Mouse (Mus musculus): Measurements from ENCODE around the gene Rbbp6. TPM values are rescaled to one million over a fixed set of nuclear protein-coding genes. Genes with fewer than 3 reads are reported as not detected.
A peak's percentile ranks its signal among the peaks of the same experiment; 100 is the strongest.

Rbbp6 gene
- polyA plus RNA-seq, 1 experiment from 2014 or later, result 28.7 TPM

DNA sequence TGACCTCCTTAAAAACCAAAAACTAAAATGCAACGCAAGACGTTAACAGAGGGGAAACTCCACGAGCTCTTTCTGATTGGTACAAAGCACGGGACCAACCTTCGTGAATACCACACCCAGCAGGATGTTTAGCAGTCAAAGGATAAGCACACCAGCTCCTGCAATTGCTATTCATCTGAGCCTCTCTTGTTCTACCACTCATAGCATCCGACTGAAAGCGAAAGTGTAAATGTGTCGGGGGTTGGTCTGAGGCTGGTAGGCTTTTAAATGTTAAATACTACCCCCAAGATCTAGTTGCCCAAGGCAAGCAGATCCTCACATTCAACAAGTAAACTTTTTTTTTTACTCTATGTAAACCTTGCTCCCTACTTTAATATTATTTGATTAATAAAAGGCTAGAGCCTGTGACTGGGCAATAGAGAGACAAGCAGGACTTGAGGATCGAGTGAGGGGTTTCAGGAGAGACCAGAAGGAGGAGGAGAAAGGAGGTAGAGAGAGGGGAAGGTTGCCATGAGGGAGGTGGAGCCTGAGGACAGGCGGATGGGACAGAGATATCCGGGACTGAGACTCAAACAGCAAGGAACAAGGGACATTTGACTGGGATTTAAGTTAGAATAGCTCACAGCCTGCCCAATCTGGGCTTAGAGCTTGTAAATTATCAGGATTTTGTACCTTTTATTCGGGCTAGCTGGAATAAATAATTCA, 25.0 kb upstream of the Rbbp6 start:
- WGBS, result 14% methylated on average over 12 of the region's 12 CpGs
- H3K27ac ChIP-seq (ENCODE audit: low read depth, low read length), result no peak overlapping the region
- H3K4me3 ChIP-seq (ENCODE audit: low read depth, low read length), result 0 out of 2 replicates have a peak overlapping the region, but pooled peaks have one; percentile 4
- no peaks in the 10 kb centered on the region for H3K27me3 ChIP-seq (ENCODE audit: control insufficient read depth, insufficient read depth, low read length)
- no peaks in the 10 kb centered on the region for H3K36me3 ChIP-seq (ENCODE audit: control insufficient read depth, insufficient read depth, low read length)
- no peaks in the 10 kb centered on the region for H3K9me3 ChIP-seq (ENCODE audit: control insufficient read depth, low read length)
- ATAC-seq (ENCODE audit: insufficient read depth, low FRiP score, low TSS enrichment) (no peak), DNase-seq (ENCODE audit: low spot score) (peak; percentile 14)
- peak overlapping the region; percentile 19 for H3K4me2 ChIP-seq (ENCODE audit: low read depth)
- no peaks in the 10 kb centered on the region for H3K4me1 ChIP-seq (ENCODE audit: control insufficient read depth, insufficient read depth, low read length)
- H3K9ac ChIP-seq (ENCODE audit: low read length), result no peak overlapping the region

DNA sequence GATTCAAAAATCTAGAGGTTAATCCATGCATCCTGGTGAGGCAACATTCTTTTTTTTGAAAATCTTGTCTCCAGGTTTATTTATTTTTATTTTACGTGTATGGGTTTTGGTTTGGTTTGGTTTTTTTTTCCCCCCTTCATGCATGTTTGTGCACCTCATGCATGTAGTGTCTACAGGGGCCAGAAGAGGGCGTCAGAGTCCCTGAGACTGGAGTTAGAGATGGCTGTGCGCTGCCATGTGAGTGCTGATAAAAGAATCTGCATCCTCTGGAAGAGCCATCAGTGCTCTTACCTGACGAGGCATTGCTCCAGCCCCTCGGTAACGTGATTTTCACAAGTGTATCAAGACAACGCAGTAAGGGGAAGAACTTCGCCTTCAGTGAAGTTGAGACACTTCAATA, 23.4 kb upstream of the Rbbp6 start:
- ATAC-seq (ENCODE audit: insufficient read depth, low FRiP score, low TSS enrichment) (no peak), DNase-seq (ENCODE audit: low spot score) (no peak)
- H3K4me1 ChIP-seq (ENCODE audit: control insufficient read depth, insufficient read depth, low read length), result no peaks in the 10 kb centered on the region
- H3K27ac ChIP-seq (ENCODE audit: low read depth, low read length), result no peak overlapping the region
- WGBS, result 95% methylated on average over 8 of the region's 8 CpGs
- H3K4me2 ChIP-seq (ENCODE audit: low read depth), result no peak overlapping the region
- no peak overlapping the region for H3K4me3 ChIP-seq (ENCODE audit: low read depth, low read length)
- H3K36me3 ChIP-seq (ENCODE audit: control insufficient read depth, insufficient read depth, low read length), result no peaks in the 10 kb centered on the region
- H3K9ac ChIP-seq (ENCODE audit: low read length), result no peak overlapping the region
- no peaks in the 10 kb centered on the region for H3K27me3 ChIP-seq (ENCODE audit: control insufficient read depth, insufficient read depth, low read length)
- no peaks in the 10 kb centered on the region for H3K9me3 ChIP-seq (ENCODE audit: control insufficient read depth, low read length)

DNA sequence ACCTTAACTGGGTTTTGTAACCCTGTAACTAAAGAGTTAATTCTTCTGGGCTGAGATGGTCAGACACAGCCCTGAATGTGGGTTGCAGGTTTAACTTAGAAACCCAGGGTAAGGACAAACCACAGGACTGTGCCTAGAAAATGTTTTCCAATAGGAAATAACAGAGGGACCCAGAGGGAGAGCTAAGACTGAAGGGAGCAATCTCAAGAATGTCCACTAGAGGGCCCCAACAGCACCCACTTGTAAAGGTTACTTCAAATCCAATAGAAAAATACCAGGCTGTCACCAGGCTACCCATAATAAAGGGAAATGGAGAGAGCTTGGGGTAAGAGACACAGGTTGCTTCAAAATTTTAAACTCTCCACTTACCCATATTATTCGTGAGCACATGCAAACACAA, 20.3 kb upstream of the Rbbp6 start:
- H3K9ac ChIP-seq (ENCODE audit: low read length), result no peak overlapping the region
- 0% methylated on average over 1 of the region's 1 CpGs for WGBS

DNA sequence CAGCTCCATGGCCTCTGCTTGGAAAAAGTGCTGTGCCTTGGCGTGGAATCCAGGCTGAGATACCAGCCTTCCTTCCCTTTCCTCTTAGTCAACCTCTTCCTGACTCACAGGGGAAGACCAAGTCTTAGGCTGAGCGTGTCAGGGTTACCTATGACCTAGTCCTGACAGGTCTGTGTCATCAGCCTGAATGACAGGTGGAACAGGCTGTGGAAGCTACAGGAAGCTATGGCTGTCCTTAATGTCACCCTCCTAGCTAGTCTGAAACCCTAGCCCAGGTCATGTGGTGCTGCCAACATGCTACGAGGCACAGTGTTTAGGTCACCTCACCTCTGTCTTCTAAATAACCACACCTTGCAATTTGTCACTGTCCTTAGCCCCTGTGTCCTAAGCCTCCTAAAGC, 16.2 kb upstream of the Rbbp6 start:
- Histone ChIP-seq H3K4me1 (ENCODE audit: control insufficient read depth, insufficient read depth, low read length) (no peaks in the 10 kb centered on the region; the same call in 1 of the 2 replicates), H3K36me3 (ENCODE audit: control insufficient read depth, insufficient read depth, low read length) (no peaks in the 10 kb centered on the region), H3K9me3 (ENCODE audit: control insufficient read depth, low read length) (no peaks in the 10 kb centered on the region), H3K9ac (ENCODE audit: low read length) (no peak overlapping the region), H3K4me3 (ENCODE audit: low read depth, low read length) (no peak overlapping the region), H3K27ac (ENCODE audit: low read depth, low read length) (no peak overlapping the region), H3K4me2 (ENCODE audit: low read depth) (no peak overlapping the region), H3K27me3 (ENCODE audit: control insufficient read depth, insufficient read depth, low read length) (no peaks in the 10 kb centered on the region)
- WGBS, result 95% methylated on average over 3 of the region's 3 CpGs
- ATAC-seq (ENCODE audit: insufficient read depth, low FRiP score, low TSS enrichment), result no peak
- DNase-seq (ENCODE audit: low spot score), result no peak

More for the DNA sequence above, 20.3 kb upstream of the Rbbp6 start:
- no peaks in the 10 kb centered on the region for H3K27me3 ChIP-seq (ENCODE audit: control insufficient read depth, insufficient read depth, low read length)
- DNase-seq (ENCODE audit: low spot score) (peak; percentile 58), ATAC-seq (ENCODE audit: insufficient read depth, low FRiP score, low TSS enrichment) (no peak)
- H3K4me2 ChIP-seq (ENCODE audit: low read depth), result no peak overlapping the region
- no peaks in the 10 kb centered on the region for H3K9me3 ChIP-seq (ENCODE audit: control insufficient read depth, low read length)
- no peaks in the 10 kb centered on the region for H3K4me1 ChIP-seq (ENCODE audit: control insufficient read depth, insufficient read depth, low read length)
- H3K36me3 ChIP-seq (ENCODE audit: control insufficient read depth, insufficient read depth, low read length), result no peaks in the 10 kb centered on the region
- H3K27ac ChIP-seq (ENCODE audit: low read depth, low read length), result no peak overlapping the region
- H3K4me3 ChIP-seq (ENCODE audit: low read depth, low read length), result no peak overlapping the region

DNA sequence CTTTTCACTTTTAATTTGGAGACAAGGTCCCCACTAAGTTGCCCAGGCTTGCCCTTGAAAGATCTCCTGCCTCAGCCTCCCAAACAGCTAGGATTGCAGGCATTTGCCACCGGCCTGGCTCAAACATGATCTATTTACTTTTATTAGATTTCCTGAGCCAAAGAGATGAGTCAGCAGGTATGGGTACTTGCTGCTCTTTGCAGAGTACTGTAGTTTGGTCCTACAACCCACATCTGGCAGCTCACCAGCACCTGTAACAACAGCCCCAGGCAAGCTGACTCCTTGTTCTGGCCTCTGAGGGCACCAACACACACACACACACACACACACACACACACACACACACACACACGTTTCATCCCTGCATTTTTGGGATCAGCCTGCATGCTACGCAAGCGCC, 14.0 kb upstream of the Rbbp6 start:
- no peak overlapping the region for H3K9ac ChIP-seq (ENCODE audit: low read length)
- H3K27me3 ChIP-seq (ENCODE audit: control insufficient read depth, insufficient read depth, low read length), result no peaks in the 10 kb centered on the region
- 77% methylated on average over 4 of the region's 4 CpGs for WGBS
- no peak overlapping the region for H3K4me2 ChIP-seq (ENCODE audit: low read depth)
- no peaks in the 10 kb centered on the region; the same call in 1 of the 2 replicates for H3K4me1 ChIP-seq (ENCODE audit: control insufficient read depth, insufficient read depth, low read length)
- H3K4me3 ChIP-seq (ENCODE audit: low read depth, low read length), result no peak overlapping the region
- H3K9me3 ChIP-seq (ENCODE audit: control insufficient read depth, low read length), result no peaks in the 10 kb centered on the region
- H3K27ac ChIP-seq (ENCODE audit: low read depth, low read length), result no peak overlapping the region
- no peak for ATAC-seq (ENCODE audit: insufficient read depth, low FRiP score, low TSS enrichment)
- DNase-seq (ENCODE audit: low spot score), result no peak
- H3K36me3 ChIP-seq (ENCODE audit: control insufficient read depth, insufficient read depth, low read length), result no peaks in the 10 kb centered on the region

DNA sequence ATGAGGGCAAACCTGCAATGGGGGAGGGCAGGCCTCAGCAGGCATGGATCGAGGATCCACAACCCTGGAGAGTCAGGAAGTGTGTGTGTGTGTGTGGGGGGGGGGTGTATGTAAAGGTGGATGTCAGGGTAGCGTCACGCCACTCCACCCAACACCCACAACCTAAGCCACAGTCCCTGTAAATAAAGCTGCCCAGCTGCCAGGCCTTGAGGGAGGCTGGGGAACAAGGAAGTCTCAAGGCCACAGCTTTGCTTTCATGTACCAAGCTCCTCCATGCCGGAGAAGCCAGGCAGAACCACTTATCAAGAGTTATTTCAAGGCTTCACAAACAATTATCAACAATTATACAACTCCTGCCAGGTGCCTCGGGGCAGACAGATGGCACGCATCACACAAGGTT, 13.4 kb upstream of the Rbbp6 start:
- Histone ChIP-seq H3K27ac (ENCODE audit: low read depth, low read length) (no peak overlapping the region), H3K9ac (ENCODE audit: low read length) (no peak overlapping the region), H3K4me3 (ENCODE audit: low read depth, low read length) (no peak overlapping the region), H3K36me3 (ENCODE audit: control insufficient read depth, insufficient read depth, low read length) (no peaks in the 10 kb centered on the region), H3K27me3 (ENCODE audit: control insufficient read depth, insufficient read depth, low read length) (no peaks in the 10 kb centered on the region), H3K4me2 (ENCODE audit: low read depth) (no peak overlapping the region), H3K9me3 (ENCODE audit: control insufficient read depth, low read length) (no peaks in the 10 kb centered on the region), H3K4me1 (ENCODE audit: control insufficient read depth, insufficient read depth, low read length) (no peaks in the 10 kb centered on the region; the same call in 1 of the 2 replicates)
- DNase-seq (ENCODE audit: low spot score) (no peak), ATAC-seq (ENCODE audit: insufficient read depth, low FRiP score, low TSS enrichment) (no peak)
- 76% methylated on average over 6 of the region's 6 CpGs for WGBS

DNA sequence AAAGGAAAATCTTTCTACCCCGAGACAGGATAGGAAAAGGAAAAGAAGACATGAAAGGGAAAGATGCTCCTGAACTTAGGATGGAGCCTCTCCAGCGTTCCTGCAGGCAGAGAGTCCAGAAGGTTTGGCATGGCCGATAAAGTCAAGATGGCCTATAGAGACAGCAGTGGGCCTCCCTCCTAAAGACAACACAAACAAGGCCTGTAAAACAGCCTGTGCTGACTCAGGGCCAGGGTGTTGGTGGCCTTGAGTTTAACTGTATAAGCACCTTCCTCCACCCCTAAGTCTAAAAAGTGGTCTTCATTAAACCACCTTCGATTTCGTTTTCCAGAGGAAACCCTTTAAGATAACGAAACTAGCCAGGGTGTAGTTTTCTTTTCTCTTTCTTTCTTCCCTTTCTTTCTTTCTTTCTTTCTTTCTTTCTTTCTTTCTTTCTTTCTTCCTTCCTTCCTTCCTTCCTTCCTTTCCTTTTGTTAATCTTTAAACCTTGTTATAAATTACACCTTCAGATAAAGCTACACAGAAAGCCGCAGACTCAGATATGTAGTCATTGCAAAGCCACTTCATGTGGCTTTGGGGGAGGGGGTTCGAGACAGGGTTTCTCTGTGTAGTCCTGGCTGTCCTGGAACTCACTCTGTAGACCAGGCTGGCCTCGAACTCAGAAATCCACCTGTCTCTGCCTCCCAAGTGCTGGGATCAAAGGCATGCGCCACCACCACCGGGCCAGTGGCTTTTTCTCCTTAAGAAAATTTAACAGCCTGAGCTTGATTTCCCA, 10.8 kb upstream of the Rbbp6 start:
- H3K9ac ChIP-seq (ENCODE audit: low read length), result no peak overlapping the region
- H3K4me3 ChIP-seq (ENCODE audit: low read depth, low read length), result no peak overlapping the region

DNA sequence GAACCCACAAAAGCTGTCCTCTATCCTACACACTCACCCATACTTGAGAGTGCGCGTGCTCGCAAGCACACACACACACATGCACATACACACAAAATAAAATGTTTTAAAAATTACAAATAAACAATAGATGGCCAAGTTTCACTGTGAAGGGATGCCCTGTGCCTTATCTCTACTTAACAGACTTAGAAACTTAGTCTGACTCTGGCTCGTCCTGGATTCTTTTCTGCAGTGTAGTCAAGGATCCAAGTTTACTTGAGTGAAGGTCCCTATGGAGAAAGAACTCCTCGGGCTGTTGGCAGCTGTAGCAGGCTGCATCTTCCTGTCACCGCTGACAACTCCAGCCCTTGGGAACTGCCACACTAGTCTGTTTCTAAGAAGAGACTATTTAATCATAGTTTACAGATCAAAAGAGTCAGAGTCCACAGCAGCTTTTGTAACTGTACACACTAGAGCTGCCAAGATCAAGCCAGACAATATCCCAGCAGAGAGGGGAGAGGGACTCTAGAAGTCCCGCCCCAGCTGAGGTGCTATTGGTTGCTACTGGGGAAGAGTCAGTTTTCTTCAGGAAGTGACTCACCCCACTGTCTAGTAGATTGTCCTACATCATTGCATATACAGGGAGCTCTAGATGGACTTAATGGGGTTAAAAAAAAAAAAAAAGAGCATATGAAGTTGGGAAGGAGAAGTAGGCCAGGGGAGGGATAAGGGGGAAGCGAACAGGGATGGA, 10.1 kb upstream of the Rbbp6 start:
- no peak overlapping the region for H3K4me3 ChIP-seq (ENCODE audit: low read depth, low read length)
- H3K27ac ChIP-seq (ENCODE audit: low read depth, low read length), result no peak overlapping the region
- DNase-seq (ENCODE audit: low spot score), result no peak
- H3K36me3 ChIP-seq (ENCODE audit: control insufficient read depth, insufficient read depth, low read length), result no peaks in the 10 kb centered on the region
- no peak overlapping the region for H3K4me2 ChIP-seq (ENCODE audit: low read depth)
- no peak overlapping the region for H3K9ac ChIP-seq (ENCODE audit: low read length)
- H3K27me3 ChIP-seq (ENCODE audit: control insufficient read depth, insufficient read depth, low read length), result no peaks in the 10 kb centered on the region
- no peak for ATAC-seq (ENCODE audit: insufficient read depth, low FRiP score, low TSS enrichment)
- no peaks in the 10 kb centered on the region for H3K9me3 ChIP-seq (ENCODE audit: control insufficient read depth, low read length)
- no peaks in the 10 kb centered on the region; the same call in 1 of the 2 replicates for H3K4me1 ChIP-seq (ENCODE audit: control insufficient read depth, insufficient read depth, low read length)
- 87% methylated on average over 8 of the region's 8 CpGs for WGBS

More for the DNA sequence above, 10.8 kb upstream of the Rbbp6 start:
- 84% methylated on average over 11 of the region's 11 CpGs for WGBS
- H3K4me1 ChIP-seq (ENCODE audit: control insufficient read depth, insufficient read depth, low read length), result no peaks in the 10 kb centered on the region; the same call in 1 of the 2 replicates
- ATAC-seq (ENCODE audit: insufficient read depth, low FRiP score, low TSS enrichment), result no peak
- no peaks in the 10 kb centered on the region for H3K9me3 ChIP-seq (ENCODE audit: control insufficient read depth, low read length)
- no peak for DNase-seq (ENCODE audit: low spot score)
- H3K4me2 ChIP-seq (ENCODE audit: low read depth), result no peak overlapping the region
- no peaks in the 10 kb centered on the region for H3K36me3 ChIP-seq (ENCODE audit: control insufficient read depth, insufficient read depth, low read length)
- H3K27me3 ChIP-seq (ENCODE audit: control insufficient read depth, insufficient read depth, low read length), result no peaks in the 10 kb centered on the region
- H3K27ac ChIP-seq (ENCODE audit: low read depth, low read length), result no peak overlapping the region

Measured in neural tube, embryonic 11.5 days (tissue).